Mouse (Mus musculus) kidney, postnatal 10 days (tissue): ENCODE data around the gene Olfr495.

ENCODE experiments used
- DNase-seq: peaks from one replicate; pipeline ENCODE4 v3.0.0; 2021; ENCODE audit warnings: mixed read lengths

Gene Olfr495

GRCm38 (mm10) chr7:108392867-108393266 lies at the start of gene Olfr495:
TSS of gene Olfr495 (plus strand) at chr7:108393167.
- no peak for DNase-seq

- DNase-seq = no peak
Measured at GRCm38 (mm10) chr7:108346879-108347278, 46.1 kb upstream of the Olfr495 start, which contains the start of gene Olfr493. TSS of gene Olfr493 (minus strand) at chr7:108346979.

- DNase-seq = no peak
Measured at GRCm38 (mm10) chr7:108365035-108365434, 27.9 kb upstream of the Olfr495 start, which contains the start of gene Olfr494. TSS of gene Olfr494 (plus strand) at chr7:108365335.

- DNase-seq = no peak
Measured at GRCm38 (mm10) chr7:108420121-108420520, 27.2 kb downstream of the Olfr495 start, which contains the start of gene Olfr497. TSS of gene Olfr497 (plus strand) at chr7:108420421.
